Mouse (Mus musculus) spleen, adult 2 months (tissue): ENCODE measurements around the gene Pdlim7. TPM values are rescaled to one million over a fixed set of nuclear protein-coding genes. Genes with fewer than 3 reads are reported as not detected.

Experiments
- DNase-seq, 2 experiments: peaks; one replicate each; pipeline versions ENCODE4 v3.0.0 to v3.0.0-alpha.2; 2012 to 2021; ENCODE audit warnings: low spot score in 2 of 2, low read depth in 1 of 2
- H3K27ac ChIP-seq: fragments of 200-500 bp; 2 replicates; pipeline ENCODE4 v1.5.1; 2012; ENCODE audit warnings: low read length, inconsistent platforms; ENCODE audit not compliant: insufficient read depth
- H3K27me3 ChIP-seq: fragments of 200-500 bp; 2 replicates; pipeline ENCODE4 v1.6.1; 2012; ENCODE audit warnings: mild to moderate bottlenecking, moderate library complexity, low read length, inconsistent platforms; ENCODE audit not compliant: control insufficient read depth, insufficient read depth
- H3K36me3 ChIP-seq: fragments of 200-500 bp; 2 replicates; pipeline ENCODE4 v1.6.1; 2012; ENCODE audit warnings: mild to moderate bottlenecking, low read length, inconsistent platforms; ENCODE audit not compliant: control insufficient read depth, insufficient read depth
- H3K4me1 ChIP-seq: fragments of 200-500 bp; 2 replicates; pipeline ENCODE4 v1.6.1; 2011; ENCODE audit warnings: inconsistent platforms; ENCODE audit not compliant: control insufficient read depth, insufficient read depth, insufficient read length
- H3K4me3 ChIP-seq: fragments of 200-500 bp; 2 replicates; pipeline ENCODE4 v1.5.1; 2011; ENCODE audit warnings: mild to moderate bottlenecking, inconsistent platforms; ENCODE audit not compliant: insufficient read depth, insufficient read length; ENCODE audit errors: extremely low read depth
- CTCF ChIP-seq: fragments of 200-500 bp; IDR thresholded peaks from 2 replicates; pipeline ENCODE4 v1.5.1; 2011; ENCODE audit warnings: mild to moderate bottlenecking, inconsistent platforms; ENCODE audit not compliant: insufficient read depth, insufficient read length, insufficient replicate concordance; ENCODE audit errors: extremely low read depth
- POLR2A ChIP-seq: fragments of 200-500 bp; IDR thresholded peaks from 2 replicates; pipeline ENCODE4 v1.6.1; 2011; ENCODE audit warnings: low read depth, low read length, inconsistent platforms
- WGBS: fragments of 180-500 bp; shearing (Covaris S2); methylation state at CpG from one replicate; pipeline ENCODE4 v1.1.7; 2018; 5-methylcytosine and 5-hydroxymethylcytosine counted together
- polyA plus RNA-seq: library from polyadenylated mRNA; depleted of rRNA; stranded (reverse); fragments of >200 nt; gene quantifications from 2 replicates; pipeline ENCODE4 v1.2.3, GENCODE M21; 2012

The Pdlim7 gene
- polyA plus RNA-seq, 1 experiment: 38.3 TPM

DNA sequence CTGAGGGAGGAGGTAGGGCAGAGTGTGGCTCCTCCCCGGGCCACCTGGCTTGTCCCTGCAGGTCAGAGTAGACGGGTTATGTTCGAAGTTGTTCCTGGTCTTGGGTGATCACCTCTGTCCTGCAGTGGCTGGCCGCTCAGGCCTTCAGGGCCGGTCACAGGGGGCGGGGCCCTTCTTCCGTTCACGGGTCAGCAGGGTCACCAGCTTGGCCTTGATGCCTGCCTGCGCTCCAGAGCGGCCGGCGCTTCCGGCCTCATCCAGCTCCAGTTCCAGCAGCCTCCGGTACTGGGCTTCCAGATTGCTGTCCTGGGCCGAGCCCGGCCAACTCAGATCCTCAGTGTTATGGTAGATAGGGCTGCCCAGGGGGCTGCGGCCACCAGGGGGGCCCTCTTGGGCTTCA, 9.8 kb upstream of the Pdlim7 start:
- DNase-seq: no peak
- Histone ChIP-seq H3K36me3 (peaks cover 19% of the 10 kb centered on the region), H3K27ac (peak overlapping the region; percentile 26; the same call in 1 of the 2 replicates), H3K27me3 (no peaks in the 10 kb centered on the region), H3K4me3 (no peak overlapping the region), H3K4me1 (peaks cover 2% of the 10 kb centered on the region; the same call in 1 of the 2 replicates)
- 93% methylated on average over 17 of the region's 17 CpGs for WGBS
- TF ChIP-seq POLR2A: no peak
- TF ChIP-seq CTCF: no peak

DNA sequence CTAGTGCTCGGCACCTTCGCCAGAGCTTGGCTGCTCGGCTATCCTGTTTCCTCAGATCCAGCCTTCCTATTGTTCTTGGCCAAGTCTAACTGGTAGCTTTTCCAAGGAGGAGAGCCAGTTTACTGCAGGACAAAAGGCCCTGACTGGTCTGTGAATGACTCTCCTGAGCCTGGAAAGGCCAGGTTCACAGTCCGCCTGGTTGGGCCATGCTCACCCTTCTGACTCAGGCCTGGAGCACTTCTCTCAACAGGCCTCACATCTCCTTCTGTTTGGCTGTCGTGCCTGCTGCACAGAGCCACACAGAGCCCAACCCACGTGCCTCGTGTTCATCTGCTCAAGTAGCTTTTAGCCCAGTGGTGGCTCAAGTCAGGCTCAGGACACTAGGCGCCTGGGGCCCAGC, 9.3 kb upstream of the Pdlim7 start:
- Histone ChIP-seq H3K27me3 (no peaks in the 10 kb centered on the region), H3K27ac (peak overlapping the region; percentile 22; the same call in 1 of the 2 replicates), H3K4me1 (peaks cover 2% of the 10 kb centered on the region; the same call in 1 of the 2 replicates), H3K36me3 (peaks cover 19% of the 10 kb centered on the region), H3K4me3 (no peak overlapping the region)
- no peak for DNase-seq
- 81% methylated on average over 8 of the region's 8 CpGs for WGBS
- no peak for TF ChIP-seq CTCF
- no peak for TF ChIP-seq POLR2A

DNA sequence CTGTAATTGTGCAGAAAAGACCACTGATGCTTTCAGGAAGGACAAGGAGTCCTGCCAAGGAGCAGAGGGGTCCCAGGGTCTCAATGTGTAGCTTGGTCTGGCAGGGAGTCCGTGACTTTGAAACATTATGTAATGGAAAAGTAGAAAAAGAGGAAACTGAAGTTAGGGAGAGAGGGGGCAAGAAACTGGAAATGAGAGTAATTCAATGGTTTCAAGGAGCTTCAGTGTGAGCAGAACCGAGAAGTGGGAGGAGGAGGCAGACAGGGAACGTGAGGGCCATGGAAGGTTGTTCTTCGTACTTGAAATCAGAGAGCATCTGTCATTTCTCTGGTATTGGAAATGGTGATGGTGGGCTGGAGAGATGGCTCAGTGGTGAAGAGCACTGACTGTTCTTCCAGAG, 6.1 kb upstream of the Pdlim7 start:
- peaks cover 18% of the 10 kb centered on the region for H3K36me3 ChIP-seq
- no peaks in the 10 kb centered on the region; the same call in 1 of the 2 replicates for H3K4me1 ChIP-seq
- no peak overlapping the region for H3K27ac ChIP-seq
- DNase-seq: no peak
- no peaks in the 10 kb centered on the region for H3K27me3 ChIP-seq
- 21% methylated on average over 4 of the region's 4 CpGs for WGBS
- no peak overlapping the region for H3K4me3 ChIP-seq
- TF ChIP-seq POLR2A (no peak), CTCF (no peak)

DNA sequence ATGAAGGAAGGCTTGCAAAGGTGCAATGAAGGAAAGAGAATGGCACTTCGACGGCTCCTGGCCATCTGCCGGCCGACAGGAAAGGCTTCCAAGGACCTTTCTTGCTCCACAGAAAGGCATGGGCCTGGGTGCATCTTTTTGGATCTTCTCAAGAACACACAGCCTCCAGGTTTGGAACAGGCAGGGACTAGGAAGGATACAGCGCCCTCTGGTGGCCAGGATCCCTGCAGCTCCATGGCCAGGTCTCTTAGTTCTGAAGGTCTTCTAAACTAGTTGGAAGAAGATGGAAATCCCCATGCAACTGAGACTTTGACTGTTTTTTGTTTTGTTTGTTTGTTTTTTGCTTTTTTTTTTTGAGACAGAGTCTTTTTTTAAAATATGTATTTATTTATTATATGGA, 3.5 kb upstream of the Pdlim7 start:
- Histone ChIP-seq H3K4me1 (peaks cover 6% of the 10 kb centered on the region), H3K27ac (no peak overlapping the region), H3K27me3 (peaks cover 4% of the 10 kb centered on the region; the same call in 1 of the 2 replicates), H3K36me3 (no peaks in the 10 kb centered on the region), H3K4me3 (no peak overlapping the region)
- peak; percentile 61 to 81 for DNase-seq
- peak; percentile 89; the same call in 1 of the 2 replicates for TF ChIP-seq CTCF
- no peak for TF ChIP-seq POLR2A
- WGBS: 3% methylated on average over 5 of the region's 5 CpGs

DNA sequence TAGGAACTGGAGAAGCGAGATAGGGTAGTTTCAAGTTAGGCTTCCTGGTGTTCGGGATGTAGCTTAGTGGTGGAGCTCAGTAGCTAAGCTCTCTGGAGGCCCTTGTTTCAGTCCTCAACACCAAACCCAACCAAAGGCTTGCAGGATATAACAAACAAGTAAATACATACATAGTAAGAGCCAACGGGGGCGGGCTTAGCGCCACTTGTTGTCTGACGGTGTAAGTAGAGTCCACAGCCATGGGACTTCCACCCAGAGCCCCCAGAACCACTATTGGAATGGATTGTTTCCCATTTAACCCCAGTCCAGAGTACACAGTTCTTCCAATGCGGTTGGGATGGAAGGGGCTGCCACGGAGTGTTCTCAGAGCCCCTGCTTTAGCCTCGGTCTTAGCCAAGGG, 352 bp upstream of the Pdlim7 start:
- no peak for DNase-seq
- Histone ChIP-seq H3K27ac (no peak overlapping the region), H3K36me3 (peaks cover 2% of the 10 kb centered on the region; the same call in 1 of the 2 replicates), H3K4me1 (peaks cover 10% of the 10 kb centered on the region), H3K4me3 (0 out of 2 replicates have a peak overlapping the region, but pooled peaks have one; percentile 96), H3K27me3 (peaks cover 4% of the 10 kb centered on the region; the same call in 1 of the 2 replicates)
- 34% methylated on average over 9 of the region's 9 CpGs for WGBS
- TF ChIP-seq CTCF (no peak), POLR2A (no peak)

DNA sequence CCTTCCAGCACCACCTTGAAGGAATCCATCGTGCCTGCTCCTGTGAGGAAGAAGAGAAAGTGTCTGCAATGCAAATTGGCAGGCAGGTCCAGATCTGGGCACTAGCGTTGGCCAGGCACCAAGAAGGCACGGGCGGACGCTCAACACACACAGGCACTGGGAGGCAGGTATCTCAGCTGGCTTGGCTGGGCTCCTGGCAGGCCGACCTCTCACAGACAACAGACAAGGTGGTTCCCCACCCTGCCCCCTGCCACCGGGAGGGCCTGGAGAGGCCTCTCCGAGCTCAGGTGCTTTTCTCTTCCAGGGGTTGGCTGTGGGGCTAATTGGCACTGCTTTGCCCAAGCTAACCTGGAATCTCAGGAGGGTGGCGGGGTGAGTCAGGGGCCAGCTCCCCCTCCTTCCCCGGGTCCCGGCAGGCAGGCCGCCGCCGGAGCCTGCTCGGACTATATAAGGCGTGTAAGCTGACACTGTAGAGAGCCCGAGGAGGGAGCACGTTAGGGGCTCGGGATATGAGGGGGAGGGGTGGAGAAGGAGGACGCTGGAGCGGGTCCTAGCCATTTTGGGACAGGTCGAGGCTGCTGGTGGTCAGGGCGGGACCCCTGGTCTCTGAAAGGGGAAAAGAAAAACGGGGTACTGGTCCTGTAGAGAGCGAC, 971 bp downstream of the Pdlim7 start:
- WGBS: 13% methylated on average over 25 of the region's 25 CpGs
- Histone ChIP-seq H3K27me3 (peaks cover 4% of the 10 kb centered on the region; the same call in 1 of the 2 replicates), H3K4me3 (peak overlapping the region; percentile 96), H3K27ac (peak overlapping the region; percentile 90; the same call in 1 of the 2 replicates), H3K4me1 (peaks cover 10% of the 10 kb centered on the region), H3K36me3 (peaks cover 12% of the 10 kb centered on the region)
- no peak for DNase-seq
- no peak for TF ChIP-seq CTCF
- TF ChIP-seq POLR2A: no peak

DNA sequence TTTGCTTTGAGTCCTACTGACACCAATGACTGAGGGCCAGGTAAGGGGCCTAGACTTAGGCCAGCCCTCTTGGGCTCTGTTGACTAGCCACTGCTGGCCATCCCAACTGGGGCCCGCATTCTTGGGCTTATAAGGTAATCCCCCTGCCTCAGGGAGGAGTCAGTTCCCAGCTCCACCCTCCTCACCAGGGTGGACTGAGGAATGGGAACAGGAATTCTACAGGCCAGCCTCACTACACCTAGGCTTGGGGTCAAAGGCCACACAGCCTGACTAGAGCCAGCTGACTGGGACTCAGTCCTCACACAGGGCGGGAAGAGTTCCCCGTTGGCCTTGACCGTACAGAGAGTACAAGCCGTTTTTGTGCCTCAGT, 2.0 kb downstream of the Pdlim7 start:
- Histone ChIP-seq H3K27me3 (peaks cover 4% of the 10 kb centered on the region; the same call in 1 of the 2 replicates), H3K4me1 (peaks cover 10% of the 10 kb centered on the region), H3K36me3 (peaks cover 18% of the 10 kb centered on the region), H3K27ac (no peak overlapping the region), H3K4me3 (no peak overlapping the region)
- no peak for DNase-seq
- no peak for TF ChIP-seq CTCF
- no peak for TF ChIP-seq POLR2A
- 80% methylated on average over 5 of the region's 5 CpGs for WGBS
